In genomic region chr5:100039602-100040142, GRCm38 (mm10) we compare ENCODE assay signal across 7 mouse cellular contexts. TPM values are rescaled to one million over a fixed set of nuclear protein-coding genes. Genes with fewer than 3 reads are reported as not detected.
DNase-seq lines count a peak whose midpoint lies in the region; ATAC-seq lines count a peak whose summit lies in the region.

Gene Hnrnpdl, minus strand, starts transcription at chr5:100039664.
Gene Enoph1, plus strand, starts transcription at chr5:100039985.

- H3K4me2 ChIP-seq in intestine, embryonic 16.5 days (ENCODE audit: low read depth, low read length), result peak within 1 kb of the TSS; percentile 72
- peak within 1 kb of the TSS; percentile 82 for H3K4me2 ChIP-seq in midbrain, embryonic 11.5 days

- peaks cover 33% of the 10 kb centered on the region for H3K4me1 ChIP-seq in intestine, embryonic 16.5 days (ENCODE audit: control insufficient read depth, insufficient read depth, low read length)
- H3K4me1 ChIP-seq in midbrain, embryonic 11.5 days (ENCODE audit: control insufficient read depth, insufficient read depth, low read length), result peaks cover 25% of the 10 kb centered on the region

- H3K4me3 ChIP-seq in intestine, embryonic 16.5 days (ENCODE audit: low read length), result peak within 1 kb of the TSS; percentile 94
- peak within 1 kb of the TSS; percentile 98 for H3K4me3 ChIP-seq in midbrain, embryonic 11.5 days (ENCODE audit: low read depth, low read length)

- no peaks in the 10 kb centered on the region for H3K27me3 ChIP-seq in intestine, embryonic 16.5 days (replicated peaks; ENCODE audit: control insufficient read depth, insufficient read depth, low read length)
- H3K27me3 ChIP-seq in midbrain, embryonic 11.5 days (ENCODE audit: control insufficient read depth, insufficient read depth, low read length), result no peaks in the 10 kb centered on the region

- intact Hi-C loops in gastrocnemius, postnatal 36 days (cut with DNase I), result loop anchor here (2.0 kb wide), 1 partner anchor 61 kb away; the partner anchor contains the start of genes 4930524J08Rik and Hnrnpd
- intact Hi-C loops in left cerebral cortex, postnatal 36 days (cut with DNase I), result loop anchor here (1.0 to 5.0 kb wide), 2 partner anchors 60 to 837 kb away; partner anchors contain the start of gene 4930524J08Rik

- peak; percentile 88 to 92 for DNase-seq in adrenal gland, adult 18-20 months (ENCODE audit: low spot score in 2 of 2)
- DNase-seq in embryo, embryonic 11 days, result peak; percentile 98
- peak; percentile 87 to 95 for DNase-seq in gastrocnemius, postnatal 36 days
- peak; percentile 95 for DNase-seq in left cerebral cortex, postnatal 36 days (ENCODE audit: low spot score in 2 of 2)
- DNase-seq in midbrain, embryonic 11.5 days (ENCODE audit: low spot score, missing footprints), result peak; percentile 99
- peak; percentile 90 for DNase-seq in skeletal muscle tissue, adult 2 months (ENCODE audit: low read depth, low spot score)

- peak within 1 kb of the TSS; percentile 97 for H3K9ac ChIP-seq in intestine, embryonic 16.5 days (ENCODE audit: low read depth, low read length)
- peak within 1 kb of the TSS; percentile 100 for H3K9ac ChIP-seq in midbrain, embryonic 11.5 days (ENCODE audit: low read length)

- H3K36me3 ChIP-seq in intestine, embryonic 16.5 days (ENCODE audit: control insufficient read depth, insufficient read depth, low read length), result peaks cover 6% of the 10 kb centered on the region; the same call in 1 of the 2 replicates
- peaks cover 13% of the 10 kb centered on the region for H3K36me3 ChIP-seq in midbrain, embryonic 11.5 days (ENCODE audit: control insufficient read depth, insufficient read depth, low read length)

- under 1% methylated on average over 56 of the region's 57 CpGs for WGBS in intestine, embryonic 16.5 days
- WGBS in midbrain, embryonic 11.5 days, result 0% methylated on average over 43 of the region's 57 CpGs

- no peaks in the 10 kb centered on the region for H3K9me3 ChIP-seq in intestine, embryonic 16.5 days (ENCODE audit: control insufficient read depth, low read length)
- no peaks in the 10 kb centered on the region for H3K9me3 ChIP-seq in midbrain, embryonic 11.5 days (ENCODE audit: control insufficient read depth, low read length)

- peak within 1 kb of the TSS; percentile 98 for H3K27ac ChIP-seq in intestine, embryonic 16.5 days (ENCODE audit: low read length)
- peak within 1 kb of the TSS; percentile 97 for H3K27ac ChIP-seq in midbrain, embryonic 11.5 days (ENCODE audit: low read depth, low read length)

- ATAC-seq in intestine, embryonic 16.5 days, result peak; percentile 85
- peak; percentile 89 for ATAC-seq in midbrain, embryonic 11.5 days (ENCODE audit: low FRiP score)

RNA-seq across cellular contexts. Expression of gene Hnrnpdl, which starts in this region (rescaled TPM):
- 100 to 1,000 TPM in 1 of 2 experiments, 10 to 100 TPM in 1; 89.6 to 124 TPM for total RNA-seq in adrenal gland, adult 18-20 months (2021)
- total RNA-seq in gastrocnemius, postnatal 36 days (2021), result 10 to 100 TPM; 63.2 to 70.9 TPM
- 90.9 and 102 TPM in 2 replicates for polyA plus RNA-seq in intestine, embryonic 16.5 days (2015; fragmentation: Nextera tagmentation; extraction: Ambion mirVana)
- 100 to 1,000 TPM; 158 to 173 TPM for total RNA-seq in left cerebral cortex, postnatal 36 days (2021)
- polyA plus RNA-seq in midbrain, embryonic 11.5 days (2014; fragmentation: Nextera tagmentation; extraction: Ambion mirVana), result 289 and 297 TPM in 2 replicates

RNA-seq across cellular contexts. Expression of gene Enoph1, which starts in this region (rescaled TPM):
- 10 to 100 TPM; 28.4 to 35.4 TPM for total RNA-seq in adrenal gland, adult 18-20 months (2021)
- 1 to 10 TPM; 5.9 to 7.0 TPM for total RNA-seq in gastrocnemius, postnatal 36 days (2021)
- polyA plus RNA-seq in intestine, embryonic 16.5 days (2015; fragmentation: Nextera tagmentation; extraction: Ambion mirVana), result 49.2 and 53.7 TPM in 2 replicates
- 10 to 100 TPM; 51.6 to 54.5 TPM for total RNA-seq in left cerebral cortex, postnatal 36 days (2021)
- 43.2 and 44.5 TPM in 2 replicates for polyA plus RNA-seq in midbrain, embryonic 11.5 days (2014; fragmentation: Nextera tagmentation; extraction: Ambion mirVana)

Comparison
In these comparisons a context has a peak if more than half of its experiments do, and no peak if none do; other contexts are left out.
1. Peak in every context shown above with its lines: DNase-seq, ATAC-seq, H3K4me3 ChIP-seq and H3K27ac ChIP-seq.